Mouse (Mus musculus): ENCODE data around the gene Mrpl53.
A peak's percentile ranks its signal among the peaks of the same experiment; 100 is the strongest.
"Not testable (repeated sequence)": the region's sequence is repeated elsewhere in the genome, so short reads cannot be mapped to it uniquely, and the experiment has no call there.

Mrpl53 gene

DNA sequence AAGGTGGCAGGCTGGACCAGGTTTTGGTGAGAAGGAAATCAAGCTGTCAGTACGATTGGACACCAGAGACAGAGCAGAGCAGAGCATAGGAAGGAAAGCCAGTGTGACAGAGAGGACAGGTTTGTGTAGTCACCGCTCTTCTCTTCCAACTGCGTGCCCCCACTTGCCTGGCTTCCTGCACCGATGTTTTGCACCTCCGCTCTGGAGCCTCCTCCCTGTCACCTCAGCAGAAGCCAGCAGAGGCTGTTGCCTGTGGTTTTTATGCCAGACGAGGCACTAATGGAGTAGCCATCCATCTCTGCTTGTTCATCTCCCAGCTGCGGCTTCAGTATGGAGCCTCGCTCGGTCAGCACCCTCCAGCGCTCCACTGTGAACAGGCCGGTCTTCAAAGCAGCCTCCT lies 34.0 kb downstream of the Mrpl53 start:
- no peak for DNase-seq (ENCODE audit: extremely low spot score, low read depth, low spot score)

DNA sequence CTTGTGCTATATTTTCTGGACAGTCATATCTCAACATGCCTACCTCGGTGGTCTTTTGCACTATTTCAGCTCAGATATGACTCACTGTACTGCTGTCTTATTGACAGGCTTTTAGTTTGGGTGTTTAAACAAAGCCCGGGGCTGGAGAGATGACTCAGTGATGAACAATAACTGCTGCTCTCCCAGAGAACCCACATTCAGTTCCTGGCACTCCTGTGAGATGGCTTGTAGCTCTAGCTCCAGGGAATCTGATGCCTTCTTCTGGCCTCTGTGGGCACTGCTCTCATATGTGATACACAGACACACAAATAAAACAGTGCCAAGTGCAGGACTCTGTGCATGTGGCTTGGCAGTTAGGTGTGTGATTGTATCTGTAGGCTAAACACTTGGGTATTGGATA lies 36.4 kb downstream of the Mrpl53 start:
- no peak for DNase-seq (ENCODE audit: extremely low spot score, low read depth, low spot score)

DNA sequence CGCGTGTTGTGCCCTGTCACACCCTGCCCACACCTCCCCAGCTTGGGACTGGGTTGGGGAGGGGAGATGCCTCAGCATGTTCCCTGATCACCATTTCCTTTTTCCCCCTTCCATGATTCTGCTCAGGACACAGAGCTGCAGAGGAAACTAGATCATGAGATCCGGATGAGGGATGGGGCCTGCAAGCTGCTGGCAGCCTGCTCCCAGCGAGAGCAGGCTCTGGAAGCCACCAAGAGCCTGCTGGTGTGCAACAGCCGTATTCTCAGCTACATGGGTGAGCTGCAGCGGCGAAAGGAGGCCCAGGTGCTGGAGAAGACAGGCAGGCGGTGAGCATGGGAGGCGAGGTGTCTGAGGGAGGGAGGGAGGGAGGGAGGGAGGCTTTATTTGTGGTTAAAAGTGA lies 37.0 kb downstream of the Mrpl53 start:
- no peak for DNase-seq (ENCODE audit: extremely low spot score, low read depth, low spot score)

DNA sequence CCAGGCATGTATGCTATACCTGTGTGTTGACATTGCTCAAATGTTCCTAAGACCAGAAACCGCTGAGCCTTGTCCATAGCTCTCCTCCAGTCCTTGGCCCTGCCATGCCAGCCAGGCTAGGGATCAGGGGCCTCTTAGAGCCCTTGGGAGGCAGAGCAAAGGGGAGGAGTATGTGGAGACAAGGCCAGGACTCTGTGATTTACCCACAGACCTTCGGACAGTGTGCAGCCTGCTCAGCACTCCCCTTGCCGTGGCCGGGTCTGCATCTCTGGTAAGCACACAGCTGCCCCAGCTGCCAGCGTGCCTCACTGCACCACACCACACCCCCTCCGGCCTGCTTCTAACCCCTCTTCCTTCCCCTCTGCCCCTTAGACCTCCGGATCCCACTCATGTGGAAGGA lies 38.4 kb downstream of the Mrpl53 start:
- DNase-seq (ENCODE audit: extremely low spot score, low read depth, low spot score) = no peak

DNA sequence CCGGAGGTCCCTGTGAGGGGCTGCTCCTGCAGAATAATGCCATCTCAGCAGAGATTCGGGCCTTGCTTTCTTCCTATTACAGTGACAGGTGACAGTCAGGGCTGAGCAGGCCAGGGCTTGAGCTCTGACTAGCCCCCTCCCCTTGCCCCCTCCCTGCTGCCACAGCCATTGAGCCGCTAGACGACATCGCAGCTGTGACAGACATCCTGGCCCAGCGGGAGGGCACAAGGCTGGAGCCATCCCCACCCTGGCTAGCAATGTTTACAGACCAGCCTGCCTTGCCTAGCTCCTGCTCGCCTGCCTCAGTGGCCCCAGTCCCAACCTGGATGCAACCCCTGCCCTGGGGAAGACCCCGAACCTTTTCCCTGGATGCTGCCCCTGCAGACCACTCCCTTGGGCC lies 42.9 kb downstream of the Mrpl53 start:
- no peak for DNase-seq (ENCODE audit: extremely low spot score, low read depth, low spot score)

DNA sequence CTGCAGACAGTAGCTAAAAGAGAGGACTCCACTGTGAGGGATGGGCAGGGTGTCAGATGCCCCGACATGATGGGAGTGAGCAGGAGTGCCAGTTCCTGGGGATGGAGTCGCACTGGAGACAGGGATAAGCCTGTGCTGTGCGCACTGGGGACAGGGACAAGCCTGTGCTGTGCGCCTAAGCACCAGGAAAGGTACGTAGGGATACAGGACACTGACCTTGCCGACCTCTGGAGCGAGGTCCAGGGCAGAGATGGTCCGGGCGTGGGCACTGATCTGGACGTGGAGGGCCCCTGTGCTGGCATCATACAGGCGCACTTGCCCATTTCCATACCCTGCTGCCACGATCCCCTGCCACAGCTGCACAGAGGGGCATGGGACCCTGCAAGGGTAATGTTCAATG lies 44.2 kb downstream of the Mrpl53 start:
- no peak for DNase-seq (ENCODE audit: extremely low spot score, low read depth, low spot score)

DNA sequence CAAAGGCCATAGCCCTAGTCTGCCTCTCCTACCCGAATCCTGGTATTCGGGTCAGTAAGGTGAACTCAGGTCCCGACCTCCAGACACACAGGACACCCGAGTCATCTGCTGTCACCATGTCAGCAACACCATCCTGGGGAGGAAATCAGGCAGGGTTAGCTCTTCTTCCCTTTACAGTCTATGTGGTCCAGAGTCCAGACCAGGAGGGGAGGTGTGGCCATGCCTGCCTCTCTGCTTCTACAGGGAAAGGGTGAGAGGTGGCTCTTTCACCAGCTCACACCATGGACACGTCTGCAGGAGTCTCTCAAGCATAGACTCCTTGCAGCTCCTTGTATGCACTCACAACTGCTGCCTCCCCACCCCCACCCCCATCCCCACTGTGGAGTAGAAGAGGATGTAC lies 44.6 kb downstream of the Mrpl53 start:
- DNase-seq (ENCODE audit: extremely low spot score, low read depth, low spot score) = no peak

DNA sequence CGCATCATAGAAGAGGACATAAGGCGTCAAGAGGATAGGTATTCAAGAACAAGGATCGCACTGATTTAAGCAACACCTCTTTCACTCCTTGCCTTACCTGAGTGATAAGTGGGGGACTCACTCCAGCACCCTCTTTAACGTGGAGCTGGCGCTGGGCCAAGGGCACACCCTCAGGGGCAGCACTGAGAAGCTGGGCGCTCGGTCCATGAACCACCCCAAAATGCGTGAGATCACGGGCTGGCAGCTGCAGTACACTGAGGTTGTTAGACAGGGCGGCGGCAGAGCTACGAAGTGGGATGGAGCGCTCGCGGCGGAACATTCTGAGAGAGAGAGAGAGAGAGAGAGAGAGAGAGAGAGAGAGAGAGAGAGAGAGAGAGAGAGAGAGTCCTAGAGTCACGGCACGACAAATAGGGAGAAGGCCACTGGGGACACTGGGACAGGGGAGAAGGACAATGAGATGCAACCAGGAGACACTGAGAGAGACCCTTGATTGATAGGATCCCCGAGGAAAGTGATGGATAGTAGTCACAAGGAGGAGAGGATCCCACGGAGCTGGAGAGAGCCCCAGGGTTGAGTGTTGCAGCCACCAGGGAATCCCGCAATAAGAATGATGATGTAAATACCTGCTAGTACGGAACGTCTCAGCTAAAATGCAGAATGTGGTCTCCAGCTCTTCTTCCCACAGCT lies 46.9 kb downstream of the Mrpl53 start:
- DNase-seq (ENCODE audit: extremely low spot score, low read depth, low spot score) = no peak

DNA sequence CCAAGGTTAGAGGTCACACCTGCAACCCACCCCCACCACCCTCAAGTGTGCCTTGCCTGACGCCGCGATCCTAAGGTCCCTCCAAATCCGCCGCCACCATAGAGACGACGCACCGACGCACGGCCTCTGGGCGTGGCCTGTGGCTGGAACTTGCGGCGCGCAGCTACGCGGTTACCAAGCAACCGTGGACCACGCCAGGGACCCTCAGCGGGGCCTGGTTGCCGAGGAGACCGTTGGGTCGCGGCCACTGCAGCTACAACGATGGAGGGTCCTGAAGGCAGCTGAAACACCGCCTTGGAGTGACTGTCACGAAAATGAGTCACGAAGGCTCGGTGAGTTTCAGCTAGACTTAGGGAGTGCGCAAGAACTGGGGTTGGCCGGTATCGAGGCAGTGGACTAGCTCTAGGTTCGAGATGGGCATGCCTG lies 47.4 kb downstream of the Mrpl53 start, which contains the start of the genes Wdr54 and 1700003E16Rik:
Gene Wdr54 (minus strand): TSS at position 139 of the 426 bp plus-strand sequence.
Gene 1700003E16Rik (plus strand): TSS at position 146 of the 426 bp plus-strand sequence.
- peak; percentile 67 for DNase-seq (ENCODE audit: extremely low spot score, low read depth, low spot score)

DNA sequence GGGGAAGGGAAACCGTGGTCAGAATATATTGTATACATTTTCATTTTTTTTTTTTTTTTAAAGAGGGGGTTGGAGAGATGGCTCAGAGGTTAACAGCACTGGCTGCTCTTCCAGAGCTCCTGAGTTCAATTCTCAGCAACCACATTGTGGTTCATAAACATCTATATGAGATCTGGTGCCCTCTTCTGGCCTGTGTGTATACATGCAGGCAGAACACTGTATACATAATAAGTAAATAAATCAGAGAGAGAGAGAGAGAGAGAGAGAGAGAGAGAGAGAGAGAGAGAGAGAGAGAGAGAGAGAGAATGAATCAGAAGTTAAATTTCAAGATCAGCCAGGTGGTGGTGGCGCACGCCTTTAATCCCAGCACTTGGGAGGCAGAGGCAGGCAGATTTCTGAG lies 50.6 kb downstream of the Mrpl53 start:
- not testable (repeated sequence) for DNase-seq (ENCODE audit: extremely low spot score, low read depth, low spot score)
